Mouse (Mus musculus) heart, embryonic 12.5 days (tissue): ENCODE measurements around the gene Dtnbp1. TPM values are rescaled to one million over a fixed set of nuclear protein-coding genes. Genes with fewer than 3 reads are reported as not detected.

ENCODE experiments used
- ATAC-seq: fragments of 200-750 bp; cut with Nextera tagmentation; 2 replicates; pipeline ENCODE4 v1.8.0; 2017; ENCODE audit warnings: moderate TSS enrichment, moderate library complexity; ENCODE audit not compliant: insufficient number of reproducible peaks, low FRiP score
- H3K27ac ChIP-seq: fragments of 300-500 bp; sonication (generic); 2 replicates; pipeline ENCODE4 v1.5.1; 2016; ENCODE audit warnings: mild to moderate bottlenecking, moderate library complexity; ENCODE audit not compliant: poor library complexity, severe bottlenecking
- H3K27me3 ChIP-seq: fragments of 300-500 bp; sonication (generic); replicated peaks from 2 replicates; pipeline ENCODE4 v1.6.1; 2016; ENCODE audit warnings: mild to moderate bottlenecking, moderate library complexity
- H3K36me3 ChIP-seq: fragments of 300-500 bp; sonication (generic); 2 replicates; pipeline ENCODE4 v1.6.1; 2016; ENCODE audit warnings: mild to moderate bottlenecking, moderate library complexity
- H3K4me1 ChIP-seq: fragments of 300-500 bp; sonication (generic); replicated peaks from 2 replicates; pipeline ENCODE4 v1.6.1; 2016; ENCODE audit warnings: mild to moderate bottlenecking
- H3K4me2 ChIP-seq: fragments of 300-500 bp; sonication (generic); 2 replicates; pipeline ENCODE4 v1.6.1; 2016; ENCODE audit warnings: mild to moderate bottlenecking, moderate library complexity
- H3K4me3 ChIP-seq: fragments of 300-500 bp; sonication (generic); 2 replicates; pipeline ENCODE4 v1.5.1; 2016; ENCODE audit warnings: mild to moderate bottlenecking
- H3K9ac ChIP-seq: fragments of 300-500 bp; sonication (generic); 2 replicates; pipeline ENCODE4 v1.6.1; 2016; ENCODE audit warnings: mild to moderate bottlenecking, moderate library complexity
- H3K9me3 ChIP-seq: fragments of 300-500 bp; sonication (generic); replicated peaks from 2 replicates; pipeline ENCODE4 v1.6.1; 2016; ENCODE audit warnings: mild to moderate bottlenecking, moderate library complexity
- WGBS: fragments of 180-500 bp; shearing (Covaris S2); methylation state at CpG from one replicate; pipeline ENCODE4 v1.1.7; 2016; 5-methylcytosine and 5-hydroxymethylcytosine counted together
- polyA plus RNA-seq: library from polyadenylated mRNA; unstranded; fragments of >200 nt; fragmentation: Nextera tagmentation; extraction: Ambion mirVana; gene quantifications from 2 replicates; pipeline ENCODE4 v1.2.1, GENCODE M21; 2016

Dtnbp1 gene
- polyA plus RNA-seq, 1 experiment from 2014 or later, result 72.3 TPM

- H3K9ac ChIP-seq, result no peak overlapping the region
- ATAC-seq, result no peak
- H3K27ac ChIP-seq, result no peak overlapping the region
- no peaks in the 10 kb centered on the region; the same call in 1 of the 2 replicates for H3K4me1 ChIP-seq
- H3K27me3 ChIP-seq, result no peaks in the 10 kb centered on the region
- no peaks in the 10 kb centered on the region for H3K9me3 ChIP-seq
- H3K4me2 ChIP-seq, result no peak overlapping the region
- no peak overlapping the region for H3K4me3 ChIP-seq
- 100% methylated on average over 2 of the region's 2 CpGs for WGBS
- H3K36me3 ChIP-seq, result peaks cover 99% of the 10 kb centered on the region
These were observed 83.7 kb downstream of the Dtnbp1 start for GRCm38 (mm10) chr13:44918269-44918668.

- no peak overlapping the region for H3K4me3 ChIP-seq
- no peak for ATAC-seq
- H3K27ac ChIP-seq, result no peak overlapping the region
- no peak overlapping the region for H3K4me2 ChIP-seq
- peaks cover 8% of the 10 kb centered on the region; the same call in 1 of the 2 replicates for H3K4me1 ChIP-seq
- no peaks in the 10 kb centered on the region for H3K27me3 ChIP-seq
- WGBS, result 94% methylated on average over 4 of the region's 4 CpGs
- no peak overlapping the region for H3K9ac ChIP-seq
- H3K9me3 ChIP-seq, result no peaks in the 10 kb centered on the region
- peaks cover 97% of the 10 kb centered on the region for H3K36me3 ChIP-seq
These were observed 84.7 kb downstream of the Dtnbp1 start for GRCm38 (mm10) chr13:44917202-44917601.

GRCm38 (mm10) chr13:44915945-44916344 lies 86.0 kb downstream of the Dtnbp1 start:
- Histone ChIP-seq H3K4me3 (no peak overlapping the region), H3K4me1 (peaks cover 15% of the 10 kb centered on the region), H3K27me3 (no peaks in the 10 kb centered on the region), H3K9ac (no peak overlapping the region), H3K36me3 (peaks cover 97% of the 10 kb centered on the region), H3K4me2 (no peak overlapping the region), H3K9me3 (no peaks in the 10 kb centered on the region), H3K27ac (no peak overlapping the region)
- no peak for ATAC-seq
- WGBS, result 51% methylated on average over 4 of the region's 4 CpGs

- WGBS, result 79% methylated on average over 5 of the region's 5 CpGs
- H3K9ac ChIP-seq, result no peak overlapping the region
- H3K9me3 ChIP-seq, result no peaks in the 10 kb centered on the region
These were observed 86.6 kb downstream of the Dtnbp1 start for GRCm38 (mm10) chr13:44915382-44915781.

GRCm38 (mm10) chr13:44913560-44913959 lies 88.4 kb downstream of the Dtnbp1 start:
- WGBS, result 66% methylated on average over 7 of the region's 7 CpGs
- Histone ChIP-seq H3K27ac (no peak overlapping the region), H3K36me3 (peaks cover 93% of the 10 kb centered on the region), H3K4me3 (no peak overlapping the region), H3K27me3 (no peaks in the 10 kb centered on the region), H3K9ac (no peak overlapping the region), H3K4me1 (peaks cover 33% of the 10 kb centered on the region), H3K9me3 (no peaks in the 10 kb centered on the region), H3K4me2 (no peak overlapping the region)
- ATAC-seq, result no peak

More at GRCm38 (mm10) chr13:44915382-44915781, 86.6 kb downstream of the Dtnbp1 start:
- H3K36me3 ChIP-seq, result peaks cover 98% of the 10 kb centered on the region
- H3K27me3 ChIP-seq, result no peaks in the 10 kb centered on the region
- no peak overlapping the region for H3K4me3 ChIP-seq
- no peak overlapping the region for H3K27ac ChIP-seq
- no peak overlapping the region for H3K4me2 ChIP-seq
- no peak for ATAC-seq
- H3K4me1 ChIP-seq, result peaks cover 21% of the 10 kb centered on the region

GRCm38 (mm10) chr13:44912851-44913250 lies 89.1 kb downstream of the Dtnbp1 start:
- Histone ChIP-seq H3K9ac (no peak overlapping the region), H3K27ac (no peak overlapping the region)
- no peak for ATAC-seq

GRCm38 (mm10) chr13:44908790-44909189 lies 93.2 kb downstream of the Dtnbp1 start:
- H3K27me3 ChIP-seq, result no peaks in the 10 kb centered on the region
- peaks cover 46% of the 10 kb centered on the region for H3K4me1 ChIP-seq
- H3K36me3 ChIP-seq, result peaks cover 82% of the 10 kb centered on the region
- no peaks in the 10 kb centered on the region for H3K9me3 ChIP-seq
- H3K4me3 ChIP-seq, result no peak overlapping the region
- no peak overlapping the region for H3K27ac ChIP-seq
- no peak overlapping the region for H3K9ac ChIP-seq
- 30% methylated on average over 1 of the region's 1 CpGs for WGBS
- H3K4me2 ChIP-seq, result no peak overlapping the region
- ATAC-seq, result no peak

More at GRCm38 (mm10) chr13:44912851-44913250, 89.1 kb downstream of the Dtnbp1 start:
- Histone ChIP-seq H3K36me3 (peaks cover 92% of the 10 kb centered on the region), H3K27me3 (no peaks in the 10 kb centered on the region), H3K4me3 (no peak overlapping the region), H3K4me2 (no peak overlapping the region), H3K4me1 (peaks cover 36% of the 10 kb centered on the region), H3K9me3 (no peaks in the 10 kb centered on the region)
- 90% methylated on average over 2 of the region's 2 CpGs for WGBS

- peak; percentile 72; the same call in 1 of the 2 replicates for ATAC-seq
- H3K36me3 ChIP-seq, result peaks cover 80% of the 10 kb centered on the region
These were observed 94.2 kb downstream of the Dtnbp1 start for GRCm38 (mm10) chr13:44907702-44908101.

GRCm38 (mm10) chr13:44906141-44906540 lies 95.8 kb downstream of the Dtnbp1 start:
- Histone ChIP-seq H3K27me3 (no peaks in the 10 kb centered on the region), H3K4me2 (no peak overlapping the region), H3K9ac (no peak overlapping the region), H3K27ac (no peak overlapping the region), H3K4me3 (no peak overlapping the region), H3K9me3 (no peaks in the 10 kb centered on the region), H3K4me1 (peaks cover 32% of the 10 kb centered on the region), H3K36me3 (peaks cover 77% of the 10 kb centered on the region)
- ATAC-seq, result no peak
- WGBS, result 90% methylated on average over 11 of the region's 11 CpGs

More at GRCm38 (mm10) chr13:44907702-44908101, 94.2 kb downstream of the Dtnbp1 start:
- Histone ChIP-seq H3K27me3 (no peaks in the 10 kb centered on the region), H3K9me3 (no peaks in the 10 kb centered on the region), H3K27ac (peak overlapping the region; percentile 48), H3K4me2 (no peak overlapping the region), H3K9ac (no peak overlapping the region), H3K4me3 (no peak overlapping the region), H3K4me1 (peaks cover 42% of the 10 kb centered on the region)
- 55% methylated on average over 6 of the region's 6 CpGs for WGBS

- peaks cover 67% of the 10 kb centered on the region for H3K36me3 ChIP-seq
- peaks cover 18% of the 10 kb centered on the region for H3K4me1 ChIP-seq
- H3K4me2 ChIP-seq, result no peak overlapping the region
- no peaks in the 10 kb centered on the region for H3K27me3 ChIP-seq
- no peak overlapping the region for H3K4me3 ChIP-seq
- H3K9me3 ChIP-seq, result no peaks in the 10 kb centered on the region
- no peak overlapping the region for H3K27ac ChIP-seq
- no peak for ATAC-seq
- WGBS, result 57% methylated on average over 1 of the region's 1 CpGs
- H3K9ac ChIP-seq, result no peak overlapping the region
These were observed 97.7 kb downstream of the Dtnbp1 start for GRCm38 (mm10) chr13:44904271-44904670.

GRCm38 (mm10) chr13:44903416-44903815 lies 98.5 kb downstream of the Dtnbp1 start:
- H3K4me1 ChIP-seq, result peaks cover 13% of the 10 kb centered on the region
- ATAC-seq, result no peak
- no peak overlapping the region for H3K27ac ChIP-seq
- H3K4me2 ChIP-seq, result no peak overlapping the region
- H3K36me3 ChIP-seq, result peaks cover 72% of the 10 kb centered on the region
- no peak overlapping the region for H3K9ac ChIP-seq
- no peak overlapping the region for H3K4me3 ChIP-seq
- H3K9me3 ChIP-seq, result no peaks in the 10 kb centered on the region
- H3K27me3 ChIP-seq, result no peaks in the 10 kb centered on the region

- ATAC-seq, result no peak
- H3K36me3 ChIP-seq, result peaks cover 72% of the 10 kb centered on the region
- no peaks in the 10 kb centered on the region for H3K27me3 ChIP-seq
- 90% methylated on average over 6 of the region's 6 CpGs for WGBS
- H3K4me2 ChIP-seq, result no peak overlapping the region
- H3K9me3 ChIP-seq, result no peaks in the 10 kb centered on the region
- no peak overlapping the region for H3K27ac ChIP-seq
- H3K4me1 ChIP-seq, result 0 out of 2 replicates have a peak, but pooled peaks cover 4% of the 10 kb centered on the region
- no peak overlapping the region for H3K4me3 ChIP-seq
- H3K9ac ChIP-seq, result no peak overlapping the region
These were observed 99.6 kb downstream of the Dtnbp1 start for GRCm38 (mm10) chr13:44902299-44902698.
